Mouse (Mus musculus): ENCODE data around the gene Catsperd.

Catsperd gene

DNA sequence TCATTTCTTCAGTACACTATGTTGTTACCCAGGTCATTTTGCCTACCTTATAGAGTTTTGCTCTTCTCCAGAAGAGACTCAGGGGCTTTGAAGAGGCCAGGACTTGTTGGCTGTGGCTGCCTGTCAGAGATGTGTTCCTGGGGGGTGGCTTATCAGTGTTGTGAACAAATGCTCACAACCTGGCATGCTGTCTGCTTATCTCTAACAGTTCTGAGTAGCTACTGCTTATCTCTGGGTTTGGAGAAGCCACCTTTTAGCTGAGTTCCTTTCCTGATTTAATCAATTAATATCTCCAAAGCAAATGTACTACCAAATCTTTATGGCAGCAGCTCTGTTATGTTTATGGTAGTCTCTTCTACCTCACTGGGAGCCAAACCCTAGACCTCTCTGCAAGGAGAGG lies 60.1 kb downstream of the Catsperd start:
- in situ Hi-C loops (cut with MboI; ENCODE audit: low pct_unique_long_range_greater_than_20kb in 1 of 2, low sequenced_read_pairs in 2 of 2, unreplicated experiment in 1 of 2), result no loop called here

- in situ Hi-C loops (cut with MboI; ENCODE audit: low pct_unique_long_range_greater_than_20kb in 1 of 2, low sequenced_read_pairs in 2 of 2, unreplicated experiment in 1 of 2), result no loop called here
These were observed 60.7 kb downstream of the Catsperd start for GRCm38 (mm10) chr17:56688689-56689088.

DNA sequence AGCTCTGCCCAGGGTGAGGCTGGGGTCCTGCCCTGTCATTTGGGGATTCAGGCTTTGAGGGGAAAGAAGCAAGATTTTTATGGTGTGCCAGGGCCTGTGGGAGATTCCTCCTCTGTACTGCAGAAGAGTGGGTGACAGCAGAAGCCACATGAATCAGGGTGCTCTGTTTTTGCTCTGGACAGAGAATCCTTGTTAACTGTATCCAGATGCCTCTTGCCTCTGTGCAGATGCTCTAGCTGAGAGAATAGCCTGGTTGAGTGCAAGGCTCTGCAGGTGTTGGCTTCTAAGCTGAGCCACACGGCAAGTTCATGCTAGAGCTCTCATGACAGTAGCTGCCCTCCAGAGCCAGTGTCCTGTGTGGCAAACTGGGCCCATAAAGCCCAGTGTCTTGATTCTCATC lies 65.5 kb downstream of the Catsperd start:
- in situ Hi-C loops (cut with MboI; ENCODE audit: low pct_unique_long_range_greater_than_20kb in 1 of 2, low sequenced_read_pairs in 2 of 2, unreplicated experiment in 1 of 2), result no loop called here

- in situ Hi-C loops (cut with MboI; ENCODE audit: low pct_unique_long_range_greater_than_20kb in 1 of 2, low sequenced_read_pairs in 2 of 2, unreplicated experiment in 1 of 2), result no loop called here
These were observed 65.9 kb downstream of the Catsperd start for GRCm38 (mm10) chr17:56693851-56694310.

- in situ Hi-C loops (cut with MboI; ENCODE audit: low pct_unique_long_range_greater_than_20kb in 1 of 2, low sequenced_read_pairs in 2 of 2, unreplicated experiment in 1 of 2), result no loop called here
These were observed 72.5 kb downstream of the Catsperd start for GRCm38 (mm10) chr17:56700451-56700850.

- in situ Hi-C loops (cut with MboI; ENCODE audit: low pct_unique_long_range_greater_than_20kb in 1 of 2, low sequenced_read_pairs in 2 of 2, unreplicated experiment in 1 of 2), result no loop called here
These were observed 75.1 kb downstream of the Catsperd start for GRCm38 (mm10) chr17:56703038-56703437.

DNA sequence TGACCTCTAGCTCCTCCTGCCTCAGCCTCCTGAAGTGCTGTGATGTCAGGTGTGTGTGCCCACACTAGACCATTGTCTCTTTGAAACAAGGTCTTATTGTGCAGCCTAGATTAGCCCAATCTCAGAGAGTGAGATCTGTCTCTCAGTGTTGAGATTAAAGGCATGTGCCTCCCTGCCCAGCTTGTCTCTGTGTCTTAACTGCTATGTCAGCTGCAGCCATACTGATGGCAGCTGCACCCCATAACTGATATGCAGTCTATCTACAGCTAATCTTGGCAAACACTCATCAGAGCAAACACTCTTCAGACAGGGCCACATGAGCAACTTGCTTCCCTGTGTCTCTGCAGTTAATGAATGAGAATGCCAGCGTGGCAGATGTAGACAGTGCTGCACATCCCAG lies 78.6 kb downstream of the Catsperd start:
- in situ Hi-C loops (cut with MboI; ENCODE audit: low pct_unique_long_range_greater_than_20kb in 1 of 2, low sequenced_read_pairs in 2 of 2, unreplicated experiment in 1 of 2), result no loop called here

DNA sequence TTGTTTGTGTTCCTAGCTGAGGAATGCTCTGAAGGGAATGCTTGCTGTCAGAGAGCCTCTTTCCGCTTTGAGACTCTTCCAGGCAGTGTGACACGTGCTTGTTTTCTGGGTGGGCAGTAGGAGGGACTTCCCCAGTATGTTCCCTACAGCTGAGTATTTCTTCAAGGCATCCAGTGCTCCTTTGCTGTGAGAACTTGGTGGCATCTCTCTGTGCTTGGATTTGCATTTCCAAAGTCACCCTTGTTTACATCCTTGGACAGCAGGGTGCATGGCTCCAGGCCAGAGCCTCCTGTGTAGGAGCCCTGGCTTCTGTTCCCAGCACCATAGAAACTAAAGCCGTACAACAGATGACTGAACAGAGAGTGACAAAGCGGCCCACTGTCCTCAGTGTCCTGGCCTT lies 80.7 kb downstream of the Catsperd start:
- in situ Hi-C loops (cut with MboI; ENCODE audit: low pct_unique_long_range_greater_than_20kb in 1 of 2, low sequenced_read_pairs in 2 of 2, unreplicated experiment in 1 of 2), result no loop called here

GRCm38 (mm10) chr17:56709708-56710107 lies 81.8 kb downstream of the Catsperd start:
- in situ Hi-C loops (cut with MboI; ENCODE audit: low pct_unique_long_range_greater_than_20kb in 1 of 2, low sequenced_read_pairs in 2 of 2, unreplicated experiment in 1 of 2), result no loop called here
